Mouse (Mus musculus) urinary bladder, adult 18-20 months (tissue): ENCODE data around the gene Lgi1.

Source experiments
- DNase-seq, 2 experiments: peaks; one replicate each; pipeline ENCODE4 v3.0.0; 2022; ENCODE audit warnings: low spot score in 2 of 2, mixed read lengths in 2 of 2

Gene Lgi1

DNA sequence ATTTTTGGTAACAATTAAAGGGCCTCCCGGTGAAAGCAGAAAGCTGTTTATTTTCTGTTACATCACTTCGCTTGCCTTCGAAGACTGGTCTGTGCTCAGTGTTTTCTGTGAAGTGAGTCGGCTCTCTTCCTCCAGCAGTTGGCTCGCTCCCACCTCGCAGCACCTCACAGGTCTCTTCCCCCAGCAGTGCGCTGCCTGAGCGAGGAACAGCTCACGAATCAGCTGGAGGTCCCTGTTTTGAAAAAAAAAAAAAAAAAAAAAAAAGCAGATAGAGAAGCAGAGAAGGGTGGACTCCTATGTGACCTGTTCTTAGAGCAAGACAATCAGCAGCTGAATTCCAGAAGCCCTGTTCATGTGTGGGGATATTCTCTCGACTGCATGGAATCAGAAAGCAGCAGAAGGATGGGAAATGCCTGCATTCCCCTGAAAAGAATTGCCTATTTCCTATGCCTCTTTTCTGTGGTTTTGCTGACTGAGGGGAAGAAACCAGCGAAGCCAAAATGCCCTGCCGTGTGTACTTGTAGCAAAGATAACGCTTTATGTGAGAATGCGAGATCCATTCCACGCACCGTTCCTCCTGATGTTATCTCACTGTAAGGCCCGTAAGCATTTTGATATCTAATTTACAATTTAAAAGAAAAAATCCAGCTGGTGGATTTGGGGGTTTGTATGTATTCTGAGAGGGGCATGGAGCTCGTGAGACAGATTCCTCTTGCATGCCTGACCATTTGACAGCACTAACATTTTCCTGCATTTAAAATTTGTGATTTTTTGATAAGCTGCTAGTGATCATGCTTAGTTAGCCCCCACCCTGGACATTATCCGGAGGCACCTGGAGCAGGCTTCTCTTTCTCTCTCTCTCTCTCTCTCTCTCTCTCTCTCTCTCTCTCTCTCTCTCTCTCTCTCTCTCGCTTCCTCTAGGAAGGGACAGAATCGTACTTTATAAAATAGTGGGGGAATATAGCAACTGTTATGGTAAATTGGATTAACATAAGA lies at the start of gene Lgi1:
TSS of gene Lgi1 (plus strand) at position 32 of the 996 bp plus-strand sequence.
- DNase-seq, result no peak

DNA sequence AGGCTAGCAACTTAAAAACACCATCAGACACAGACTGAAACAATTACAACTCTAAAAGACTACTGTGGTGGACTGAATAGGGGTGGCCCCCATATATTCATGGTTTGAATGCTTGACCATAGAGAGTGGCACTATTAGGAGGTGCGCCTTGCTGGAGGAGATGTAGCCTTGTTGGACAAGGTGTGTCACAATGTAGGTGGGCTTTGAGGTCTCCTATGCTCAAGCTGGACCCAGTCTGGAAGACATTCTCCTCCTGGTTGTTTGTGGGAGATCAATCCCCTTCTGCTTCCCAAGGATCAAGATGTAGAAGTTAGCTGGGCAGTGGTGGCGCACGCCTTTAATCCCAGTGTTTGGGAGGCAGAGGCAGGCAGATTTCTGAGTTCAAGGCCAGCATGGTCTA lies 46.6 kb upstream of the Lgi1 start:
- no peak for DNase-seq

DNA sequence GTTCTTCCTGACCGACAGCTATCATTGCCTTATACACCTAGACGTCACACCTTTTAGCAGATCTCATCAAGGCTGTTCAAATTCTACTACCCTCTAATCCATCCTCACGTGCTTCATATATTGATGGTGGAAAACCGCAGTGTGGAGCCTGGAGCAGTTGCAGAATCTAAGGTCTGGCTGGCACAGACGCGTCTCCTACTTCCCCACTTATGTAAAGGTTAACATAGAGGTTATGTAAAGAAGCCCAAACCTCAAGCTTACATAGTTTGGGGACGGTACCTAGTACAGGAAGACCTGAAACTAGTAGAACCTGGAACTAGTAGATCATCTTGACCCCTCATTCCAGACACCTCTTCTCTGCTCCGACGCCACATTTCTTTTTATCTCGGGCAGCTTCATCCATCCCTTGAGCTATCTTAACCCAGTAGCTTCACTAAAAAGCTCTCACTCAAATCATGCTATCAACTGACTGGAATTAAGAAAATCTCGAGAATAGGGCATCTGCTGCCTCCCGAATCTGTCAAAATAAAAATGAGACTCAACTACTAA lies 40.9 kb upstream of the Lgi1 start:
- DNase-seq, result no peak

GRCm38 (mm10) chr19:38223905-38224684 lies 40.2 kb upstream of the Lgi1 start, which contains the start of gene Fra10ac1:
Gene Fra10ac1, minus strand, starts transcription at chr19:38224156.
- DNase-seq, result peak; percentile 81 to 85

DNA sequence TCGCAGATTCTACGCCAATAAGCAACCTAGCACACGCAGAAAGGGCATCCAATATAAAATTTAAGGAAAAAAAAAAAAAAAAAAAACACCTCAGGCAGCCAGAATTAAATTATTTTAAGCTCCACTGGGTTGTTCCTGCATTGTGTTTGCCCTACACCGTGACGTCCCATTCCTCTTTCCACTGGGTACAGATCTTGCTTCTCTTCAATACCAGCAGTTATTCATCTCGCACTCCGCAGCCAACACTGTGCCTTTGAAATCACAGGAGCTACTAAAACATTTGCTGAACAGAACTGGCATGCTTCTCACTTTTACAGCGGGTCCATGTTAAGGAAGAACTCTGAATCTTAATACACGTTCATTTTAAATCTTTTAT lies 39.7 kb upstream of the Lgi1 start:
- no peak for DNase-seq

DNA sequence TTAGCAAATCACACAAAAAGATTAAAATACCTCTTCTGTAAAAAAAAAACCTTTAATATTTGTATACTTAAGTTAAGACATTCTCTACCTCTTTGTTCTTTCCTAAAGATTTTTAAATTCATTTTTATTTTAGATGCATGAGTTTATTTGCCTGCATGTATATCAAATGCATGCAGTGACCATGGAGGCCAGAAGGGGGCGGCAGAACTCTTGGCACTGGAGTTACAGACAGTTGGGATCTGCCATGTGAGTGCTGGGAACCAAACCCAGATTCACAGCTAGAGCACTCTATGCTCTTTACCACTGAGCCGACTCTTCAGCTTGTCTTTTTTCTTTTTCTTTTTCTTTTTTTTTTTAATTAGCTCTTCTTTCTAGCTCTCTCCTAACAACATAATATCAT lies 35.6 kb upstream of the Lgi1 start:
- DNase-seq, result no peak

DNA sequence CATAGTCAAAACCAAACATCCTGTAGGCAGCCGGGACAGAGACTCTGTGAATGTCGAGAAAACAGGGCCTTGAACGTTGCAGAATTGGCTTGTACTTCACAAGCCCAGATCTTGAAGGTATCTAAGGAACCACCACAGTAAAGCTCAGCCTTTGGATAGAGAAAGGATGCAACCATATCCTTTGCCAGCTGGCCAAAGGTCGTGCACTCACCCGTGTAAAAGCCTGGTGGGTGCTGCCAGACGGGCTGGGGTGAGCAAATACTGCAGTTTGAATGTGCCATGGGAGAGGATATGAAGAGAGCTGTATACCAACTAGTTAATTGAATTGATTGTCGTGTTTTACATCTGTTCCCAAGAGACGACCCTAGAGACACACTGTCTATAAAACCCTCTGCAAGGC lies 32.2 kb upstream of the Lgi1 start:
- no peak for DNase-seq

DNA sequence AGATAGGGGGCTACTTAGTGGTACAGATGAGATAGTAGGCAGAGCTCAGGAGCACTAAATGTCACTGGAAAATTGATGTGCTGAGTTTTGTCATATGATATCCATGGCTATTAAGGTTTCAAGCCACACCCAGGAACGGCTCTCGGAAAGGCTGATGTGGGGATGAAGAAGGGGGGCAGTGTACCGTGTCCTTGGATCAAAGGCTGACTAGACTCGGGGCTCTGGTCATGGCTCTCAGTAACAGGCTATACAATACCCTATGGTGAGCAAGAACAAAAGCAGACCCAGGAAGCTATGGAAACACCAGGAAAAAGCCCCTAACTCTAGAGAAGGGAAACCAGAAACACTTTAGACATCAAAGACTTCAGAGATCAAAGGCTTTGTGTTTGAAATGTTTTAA lies 31.8 kb upstream of the Lgi1 start:
- no peak for DNase-seq

DNA sequence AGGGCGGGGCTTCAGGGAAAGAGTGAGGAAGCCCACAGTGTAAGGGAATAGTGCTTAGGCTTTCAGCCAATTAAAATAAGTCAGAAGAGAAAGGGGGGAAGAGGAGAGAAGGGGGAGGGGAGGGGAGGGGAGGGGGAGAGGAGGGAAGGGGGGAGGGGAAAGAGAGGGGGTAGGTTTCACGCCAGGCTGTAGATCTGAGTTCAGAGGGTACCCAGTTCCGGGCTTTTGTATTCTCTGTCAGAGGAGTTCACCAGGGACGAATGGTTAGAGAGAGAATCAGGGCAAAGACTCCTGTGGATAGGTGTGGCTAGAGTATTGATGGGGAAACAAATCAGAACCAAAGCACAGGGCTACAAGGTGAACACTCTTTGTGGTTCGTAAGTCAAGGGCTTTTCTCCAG lies 27.8 kb upstream of the Lgi1 start:
- no peak for DNase-seq

GRCm38 (mm10) chr19:38237834-38238212 lies 26.5 kb upstream of the Lgi1 start:
- DNase-seq, result no peak

DNA sequence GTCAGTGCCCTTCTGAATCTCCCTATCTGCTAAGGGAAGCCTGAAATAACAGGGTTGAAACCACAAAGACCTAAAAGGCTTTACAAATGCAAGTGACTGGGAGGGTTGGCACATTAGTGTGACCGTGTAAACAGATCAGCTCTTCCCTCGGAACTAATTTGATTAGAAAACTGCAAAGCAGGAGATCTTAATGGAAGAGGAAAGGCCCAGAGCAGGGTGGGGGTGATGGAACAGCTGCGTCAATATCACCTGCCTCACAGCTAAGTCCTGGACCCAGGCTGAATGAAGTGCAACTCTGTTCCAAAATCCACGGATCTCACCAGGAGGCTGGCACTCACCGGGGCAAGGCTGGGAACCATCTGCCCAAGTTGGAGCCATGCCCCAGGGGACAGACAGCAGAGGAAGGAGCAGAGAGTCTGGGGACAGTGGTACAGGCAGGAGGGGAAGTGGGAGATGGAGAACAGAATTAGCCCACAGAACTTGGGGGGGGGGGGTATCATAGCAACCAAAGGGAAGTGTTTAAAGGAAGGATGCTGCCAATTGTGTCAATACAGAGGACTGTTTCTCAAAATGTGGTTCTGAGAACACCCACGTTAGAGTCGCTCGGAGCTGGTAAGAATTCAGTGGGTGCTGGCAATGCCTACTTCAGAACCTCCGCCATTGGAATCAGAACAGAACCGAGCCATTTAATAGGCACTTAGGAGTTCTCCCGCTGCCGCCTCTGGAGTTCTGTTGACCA lies 26.0 kb upstream of the Lgi1 start:
- DNase-seq, result no peak

DNA sequence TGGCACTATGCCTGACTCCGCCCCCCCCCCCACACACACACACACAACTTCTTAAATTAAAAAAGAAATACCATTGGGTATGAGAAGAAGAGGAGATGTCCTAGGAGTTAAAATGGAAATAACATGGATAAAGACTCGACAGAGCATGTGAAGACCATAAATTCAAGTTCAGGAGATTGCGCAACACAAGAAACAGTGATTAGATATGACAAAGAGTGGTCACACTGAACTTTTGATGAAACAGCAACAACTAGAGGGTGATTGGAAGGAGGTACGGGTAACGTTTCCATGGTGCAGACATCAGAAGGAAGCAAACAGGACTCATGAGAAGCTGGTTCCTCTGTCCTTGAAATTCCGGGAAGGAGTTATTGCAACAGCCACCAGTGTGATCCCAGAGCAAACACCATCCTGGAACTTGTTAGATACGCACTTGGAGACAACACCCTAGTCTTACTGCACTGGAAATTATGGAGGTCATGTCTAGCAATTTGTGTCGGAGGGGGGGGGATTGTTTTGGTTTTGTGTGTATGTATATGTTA lies 22.0 kb upstream of the Lgi1 start:
- DNase-seq, result no peak

DNA sequence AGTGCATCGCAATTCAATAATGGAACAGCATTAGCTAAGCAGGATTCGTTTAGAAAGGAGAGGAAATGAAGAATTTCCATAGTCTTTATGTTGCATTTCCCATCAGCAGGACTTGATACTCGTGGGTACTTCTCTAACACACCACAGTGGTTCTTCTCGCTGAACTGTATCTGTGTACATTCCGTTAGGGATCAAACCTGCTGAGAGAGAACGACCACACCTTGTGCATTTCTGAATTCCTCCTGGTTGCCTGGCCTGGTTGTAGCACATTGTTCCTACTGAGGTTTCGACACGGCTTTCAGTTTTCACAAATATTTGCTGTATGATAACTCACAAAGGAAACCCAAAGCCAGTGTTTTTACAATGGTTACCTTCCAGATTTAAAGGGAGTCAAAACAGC lies 19.6 kb upstream of the Lgi1 start:
- DNase-seq, result no peak

DNA sequence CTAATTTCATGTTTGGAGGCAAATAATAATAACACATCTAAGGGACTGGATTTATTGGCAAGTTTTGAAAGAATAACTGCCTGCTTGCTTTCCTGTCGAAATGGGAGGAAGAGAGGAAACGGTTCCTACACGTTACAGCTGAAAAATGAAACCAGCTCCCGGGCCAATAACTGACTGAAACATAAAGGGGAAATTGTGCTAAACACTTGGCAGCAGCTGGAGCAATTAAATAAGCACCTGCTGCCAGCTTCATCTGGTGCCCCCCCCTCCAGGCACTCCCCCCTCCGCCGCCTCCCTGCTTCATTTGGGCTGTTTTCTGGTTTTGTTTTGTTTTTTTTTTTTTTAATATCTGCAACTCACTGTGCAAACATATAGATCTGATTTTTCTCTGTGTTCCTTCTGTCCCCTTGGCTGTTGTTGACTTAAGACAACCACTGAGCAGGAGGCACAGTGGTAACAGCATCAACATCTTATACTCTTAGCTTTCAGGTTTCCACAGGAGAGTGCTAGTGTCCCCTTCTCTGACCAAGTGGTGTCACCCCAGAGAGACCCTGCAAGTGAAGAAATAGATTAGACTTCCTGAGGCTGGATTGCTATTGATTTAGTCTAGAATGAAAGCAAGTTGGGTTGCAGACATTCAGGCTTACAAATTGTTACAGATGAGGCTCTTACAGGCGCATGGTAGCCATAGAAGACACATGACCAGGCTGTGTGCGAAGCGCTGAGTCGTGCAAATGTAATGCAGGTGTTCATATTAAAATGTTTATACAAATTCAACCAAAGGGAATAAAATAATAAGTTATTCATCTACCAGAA lies 18.8 kb upstream of the Lgi1 start:
- DNase-seq, result no peak

GRCm38 (mm10) chr19:38246177-38246622 lies 18.1 kb upstream of the Lgi1 start:
- no peak for DNase-seq

GRCm38 (mm10) chr19:38249627-38250026 lies 14.7 kb upstream of the Lgi1 start:
- DNase-seq, result no peak

DNA sequence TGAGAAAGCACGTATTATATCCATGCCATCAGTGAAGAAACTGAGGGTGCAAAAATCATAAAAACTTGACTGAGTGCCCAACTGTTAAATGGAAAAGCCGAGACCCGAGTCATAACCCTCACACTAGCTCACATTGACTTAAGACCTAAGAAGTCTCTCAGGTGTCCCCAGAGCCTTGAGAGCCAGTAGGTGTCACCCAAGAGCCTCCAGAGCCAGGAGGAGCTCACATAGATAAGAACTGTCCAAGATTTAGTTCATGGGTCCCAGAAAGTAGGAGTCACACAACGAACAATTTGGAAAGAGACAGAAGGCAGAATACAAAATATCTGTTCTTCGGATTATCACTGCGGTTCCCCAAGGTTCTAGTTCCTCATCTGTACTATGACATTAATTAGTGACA lies 10.5 kb upstream of the Lgi1 start:
- peak; percentile 15 to 28 for DNase-seq

DNA sequence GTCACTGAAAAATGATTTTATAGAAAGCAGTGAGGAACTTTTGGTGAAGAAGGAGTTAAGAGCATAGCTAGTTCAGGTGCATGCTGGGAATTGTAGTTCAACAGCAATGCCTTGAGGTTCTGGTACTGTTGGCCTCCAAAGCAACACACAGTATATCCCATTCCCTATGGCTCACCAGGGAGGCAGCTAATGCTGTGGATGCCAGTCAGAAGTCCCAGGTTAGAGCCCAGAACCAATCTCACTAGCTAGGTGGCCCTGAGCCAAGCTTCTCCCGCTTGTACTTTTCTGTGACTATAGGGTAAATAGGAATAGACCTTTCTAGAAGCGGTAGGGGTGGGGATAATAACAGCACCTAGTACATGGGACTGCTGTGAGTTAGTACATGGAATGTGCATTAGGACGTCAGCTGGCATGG lies 5.7 kb upstream of the Lgi1 start:
- no peak for DNase-seq

DNA sequence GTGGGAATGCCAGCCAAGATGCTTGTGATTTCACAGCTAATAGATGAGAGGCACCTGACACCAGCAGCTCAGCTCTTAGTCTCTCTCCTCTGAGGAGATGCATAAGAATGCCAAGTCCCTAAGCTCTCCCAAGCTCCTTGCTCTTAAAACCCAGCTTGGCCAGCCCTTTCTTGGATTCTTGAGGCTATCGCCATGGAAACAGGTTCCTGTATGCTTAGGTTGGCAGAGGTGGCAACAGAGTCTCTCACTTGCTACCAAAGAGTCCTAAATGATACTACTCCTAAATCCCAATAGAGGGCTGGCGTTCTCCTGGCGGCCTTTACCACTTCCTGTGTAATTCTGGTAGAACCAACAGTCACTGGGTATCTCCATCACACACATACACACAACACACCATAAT lies 4.9 kb upstream of the Lgi1 start:
- no peak for DNase-seq

GRCm38 (mm10) chr19:38260346-38260745 lies 4.0 kb upstream of the Lgi1 start:
- DNase-seq, result no peak

GRCm38 (mm10) chr19:38261351-38261750 lies 3.0 kb upstream of the Lgi1 start:
- no peak for DNase-seq
